In genomic region chr19:54177491-54177890, GRCm38 (mm10) we compare ENCODE assay signal across 28 mouse cellular contexts.
DNase-seq lines count a peak whose midpoint lies in the region; TF ChIP-seq lines count a peak whose summit lies in the region.
"Had no signal": no experiment of that assay in that cellular context is flagged by ENCODE, and none has a peak within 500 bp of the region (broad histone marks: within the 10 kb centered on the region; RNA-seq: fewer than 3 reads in every experiment).

No protein-coding gene starts in this region.

- intact Hi-C loops in left cerebral cortex, postnatal 4 days (cut with DNase I), result no loop called here

- H3K36me3 ChIP-seq in thymus, adult 2 months (ENCODE audit: control insufficient read depth, insufficient read depth, low read length), result no peaks in the 10 kb centered on the region
- H3K36me3 ChIP-seq: heart, embryonic 12.5 days; limb, embryonic 10.5 days; limb, embryonic 15.5 days; liver, embryonic 13.5 days; midbrain, embryonic 10.5 days; midbrain, embryonic 15.5 days; neural tube, embryonic 15.5 days had no signal

- H3K4me3 ChIP-seq in thymus, adult 2 months (ENCODE audit: control insufficient read depth, insufficient read depth, low read length), result no peak overlapping the region
- H3K4me3 ChIP-seq: gastrocnemius, adult 2 months; heart, adult 2 months; heart, embryonic 12.5 days; limb, embryonic 10.5 days; limb, embryonic 15.5 days; liver, embryonic 13.5 days; midbrain, embryonic 10.5 days; midbrain, embryonic 15.5 days; neural tube, embryonic 15.5 days had no signal

- H3K4me1 ChIP-seq in thymus, adult 2 months (replicated peaks; ENCODE audit: control insufficient read depth, insufficient read depth, low read length), result no peaks in the 10 kb centered on the region
- H3K4me1 ChIP-seq: heart, embryonic 12.5 days; limb, embryonic 10.5 days; limb, embryonic 15.5 days; liver, embryonic 13.5 days; midbrain, embryonic 10.5 days; midbrain, embryonic 15.5 days; neural tube, embryonic 15.5 days had no signal

- no peak for TF ChIP-seq CTCF in thymus, adult 2 months (IDR thresholded peaks at IDR 0.05; ENCODE audit: borderline replicate concordance, control insufficient read depth, extremely low read depth, insufficient read depth, low read length, poor library complexity)

- TF ChIP-seq POLR2A in thymus, adult 2 months (IDR thresholded peaks at IDR 0.05; ENCODE audit: control insufficient read depth, extremely low read depth, insufficient read depth, low read length, poor library complexity), result no peak

- DNase-seq in frontal cortex, adult 2 months (ENCODE audit: extremely low spot score in 1 of 2, low spot score in 1 of 2), result peak; percentile 23 to 45
- no peak for DNase-seq in frontal cortex, postnatal 25 days (ENCODE audit: low spot score in 2 of 2)
- peak; percentile 10 to 24 for DNase-seq in left cerebral cortex, adult 18-20 months (ENCODE audit: low spot score in 2 of 2)
- DNase-seq in left cerebral cortex, postnatal 4 days, result no peak
- DNase-seq in brain, adult 2 months (ENCODE audit: low read depth, low spot score), result peak; percentile 63
- peak; percentile 14 for DNase-seq in right cerebral cortex, postnatal 4 days
- DNase-seq in thymus, adult 2 months, result no peak
- DNase-seq: adrenal gland, adult 2 months; adrenal gland, postnatal 36 days; cerebellum, adult 2 months; cerebellum, postnatal 25 days; gastrocnemius, adult 2 months; gastrocnemius, postnatal 36 days; heart, adult 2 months; kidney, adult 9 months; kidney, postnatal 10 days; liver, embryonic 13.5 days; lung, adult 18-20 months; lung, postnatal 10 days; thymus, postnatal 14 days had no signal

- no peaks in the 10 kb centered on the region for H3K27me3 ChIP-seq in thymus, adult 2 months (ENCODE audit: control insufficient read depth, insufficient read depth, low read length)
- H3K27me3 ChIP-seq: CH12.LX; limb, embryonic 15.5 days; liver, embryonic 13.5 days; midbrain, embryonic 15.5 days; neural tube, embryonic 15.5 days had no signal

- 81% methylated on average over 6 of the region's 6 CpGs for WGBS in thymus, adult 2 months

- H3K27ac ChIP-seq in thymus, adult 2 months (ENCODE audit: control insufficient read depth, insufficient read depth, low read length), result no peak overlapping the region
- H3K27ac ChIP-seq: gastrocnemius, adult 2 months; heart, adult 2 months; hindbrain, embryonic 14.5 days; limb, embryonic 10.5 days; limb, embryonic 15.5 days; liver, embryonic 13.5 days; midbrain, embryonic 10.5 days; midbrain, embryonic 15.5 days; neural tube, embryonic 15.5 days had no signal

Comparison
In these comparisons a context has a peak if more than half of its experiments do, and no peak if none do; other contexts are left out.
1. DNase-seq: peak in frontal cortex, adult 2 months (2 of 2), left cerebral cortex, adult 18-20 months (2 of 2), brain, adult 2 months (single experiment) and right cerebral cortex, postnatal 4 days (single experiment); none in frontal cortex, postnatal 25 days (0 of 2), left cerebral cortex, postnatal 4 days (single experiment) and thymus, adult 2 months (single experiment).